Mouse (Mus musculus) C2C12 (cell line): ENCODE results near the gene Msi2.

Experiments
- CEBPB ChIP-seq: IDR thresholded peaks from one replicate; pipeline ENCODE4 v1.6.1; 2011; ENCODE audit warnings: low read depth, mild to moderate bottlenecking, control low read depth, moderate library complexity
- CTCF ChIP-seq: IDR thresholded peaks from one replicate; pipeline ENCODE4 v1.5.1; 2011; ENCODE audit not compliant: control insufficient read depth, insufficient read depth, insufficient read length

DNA sequence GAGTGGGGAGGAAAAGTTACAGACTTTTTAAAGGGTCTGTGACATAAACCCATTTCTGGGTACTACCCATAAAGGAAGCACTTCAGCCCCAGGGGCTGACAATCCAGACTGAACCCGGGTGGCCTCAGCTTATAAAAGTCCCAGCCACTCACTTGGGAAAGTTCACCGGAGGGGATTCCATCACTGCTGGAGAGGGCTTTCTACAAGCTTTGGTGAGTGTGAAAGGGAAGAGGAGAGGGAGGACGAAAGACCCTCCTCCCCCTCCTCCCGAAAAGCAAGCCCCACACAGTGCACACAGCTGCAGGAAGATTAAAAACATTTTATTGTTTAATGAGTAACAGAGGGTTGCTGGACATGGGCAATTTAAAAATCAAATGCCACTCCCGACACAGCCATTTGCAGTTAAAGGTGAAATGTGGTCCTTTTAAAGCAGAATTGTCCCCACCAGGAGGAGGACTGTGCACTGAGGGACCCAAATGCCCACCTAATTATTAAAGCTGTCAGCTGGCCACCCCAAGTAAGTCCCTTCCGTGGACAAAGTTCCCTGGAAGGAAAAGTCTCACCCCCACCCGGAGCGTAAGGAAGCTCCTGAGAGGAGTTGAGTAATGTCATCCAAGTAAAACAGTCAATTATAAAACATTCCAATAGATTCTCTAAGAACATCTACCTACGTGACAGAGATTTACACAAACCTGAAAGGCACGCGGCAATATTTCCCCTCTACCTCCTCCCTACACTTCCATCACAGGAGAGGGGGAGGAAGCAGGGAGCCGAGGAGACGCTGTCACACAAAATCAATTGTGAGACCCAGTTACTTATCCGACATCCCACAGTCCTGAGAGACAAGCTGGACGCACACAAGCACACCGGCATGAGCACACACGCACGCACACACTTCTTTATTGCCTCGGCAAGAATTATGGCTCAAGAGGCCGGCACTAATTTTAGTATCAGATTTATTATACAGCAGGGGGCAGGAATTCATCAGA lies 24.1 kb downstream of the Msi2 start:
- TF ChIP-seq CTCF (no peak), CEBPB (no peak)
